Mouse (Mus musculus) MEL (cell line): Measurements from ENCODE around the gene Nos3. TPM values are rescaled to one million over a fixed set of nuclear protein-coding genes. Genes with fewer than 3 reads are reported as not detected.

Source experiments
- DNase-seq: peaks from one replicate; pipeline ENCODE4 v3.0.0; 2011; ENCODE audit warnings: low read depth, low spot score
- H3K27ac ChIP-seq: 2 replicates; pipeline ENCODE4 v1.5.1; 2012; ENCODE audit warnings: low read depth, mild to moderate bottlenecking, control low read depth, low read length, moderate library complexity; ENCODE audit not compliant: control insufficient read depth
- H3K27me3 ChIP-seq, 2 experiments: fragments of 150-350 bp in 1 of 2; sonication (generic) in 1 of 2; 2 replicates each; pipeline ENCODE4 v1.6.1; 2012; ENCODE audit warnings: low read length in 2 of 2, mild to moderate bottlenecking in 2 of 2, improper control_type of control experiment in 1 of 2, moderate library complexity in 1 of 2; ENCODE audit not compliant: insufficient read depth in 2 of 2, control insufficient read depth in 1 of 2
- H3K36me3 ChIP-seq, 2 experiments: 2 replicates each; pipeline ENCODE4 v1.6.1; 2012 to 2014; ENCODE audit warnings: low read length in 2 of 2, improper control_type of control experiment in 1 of 2, inconsistent platforms in 1 of 2, mild to moderate bottlenecking in 1 of 2; ENCODE audit not compliant: insufficient read depth in 2 of 2, control insufficient read depth in 1 of 2
- H3K4me1 ChIP-seq, 2 experiments: fragments of 150-350 bp in 1 of 2; sonication (generic) in 1 of 2; 2 replicates each; pipeline ENCODE4 v1.6.1; 2012; ENCODE audit warnings: low read length in 2 of 2, improper control_type of control experiment in 1 of 2, mild to moderate bottlenecking in 1 of 2; ENCODE audit not compliant: insufficient read depth in 2 of 2, control insufficient read depth in 1 of 2
- H3K4me3 ChIP-seq, 2 experiments: fragments of 150-350 bp in 1 of 2; sonication (generic) in 1 of 2; 2 replicates each; pipeline ENCODE4 v1.5.1; 2012; ENCODE audit warnings: low read depth in 2 of 2, low read length in 2 of 2, mild to moderate bottlenecking in 2 of 2, moderate library complexity in 2 of 2, control low read depth in 1 of 2, improper control_type of control experiment in 1 of 2; ENCODE audit not compliant: control insufficient read depth in 1 of 2, insufficient read depth in 1 of 2
- H3K79me2 ChIP-seq: 2 replicates; pipeline ENCODE4 v1.6.1; 2012; ENCODE audit warnings: mild to moderate bottlenecking, low read length, moderate library complexity; ENCODE audit not compliant: control insufficient read depth, poor library complexity, insufficient read depth
- H3K9ac ChIP-seq: 2 replicates; pipeline ENCODE4 v1.6.1; 2012; ENCODE audit warnings: low read depth, mild to moderate bottlenecking, control low read depth, low read length, moderate library complexity; ENCODE audit not compliant: control insufficient read depth, poor library complexity, severe bottlenecking
- H3K9me3 ChIP-seq: fragments of 150-350 bp; sonication (generic); replicated peaks from 2 replicates; pipeline ENCODE4 v1.6.1; 2012; ENCODE audit warnings: mild to moderate bottlenecking, low read length, improper control_type of control experiment, moderate library complexity; ENCODE audit not compliant: insufficient read depth
- BHLHE40 ChIP-seq: IDR thresholded peaks from 2 replicates; pipeline ENCODE4 v1.6.1; 2012; ENCODE audit warnings: low read depth, mild to moderate bottlenecking, inconsistent platforms, low read length, improper control_type of control experiment, borderline replicate concordance
- CHD2 ChIP-seq: IDR thresholded peaks from 2 replicates; pipeline ENCODE4 v1.6.1; 2011; ENCODE audit warnings: low read length, improper control_type of control experiment
- CTCF ChIP-seq, 3 experiments: IDR thresholded peaks in 2 of 3; conservative IDR thresholded peaks in 1 of 3; 2 replicates each; pipeline ENCODE4 v1.5.1; 2011 to 2012; ENCODE audit warnings: low read length in 3 of 3, low read depth in 2 of 3, mild to moderate bottlenecking in 2 of 3, improper control_type of control experiment in 1 of 3, inconsistent platforms in 1 of 3, mixed read lengths in 1 of 3, moderate library complexity in 1 of 3; ENCODE audit not compliant: control insufficient read depth in 1 of 3, insufficient read depth in 1 of 3, poor library complexity in 1 of 3, severe bottlenecking in 1 of 3
- EP300 ChIP-seq, 2 experiments: IDR thresholded peaks; 2 replicates each; pipeline ENCODE4 v1.6.1; 2011; ENCODE audit warnings: improper control_type of control experiment in 2 of 2, low read length in 2 of 2, low read depth in 1 of 2, mild to moderate bottlenecking in 1 of 2
- ETS1 ChIP-seq: IDR thresholded peaks from 2 replicates; pipeline ENCODE4 v1.6.1; 2012; ENCODE audit warnings: low read depth, mild to moderate bottlenecking, inconsistent platforms, low read length, improper control_type of control experiment, moderate library complexity
- GATA1 ChIP-seq: IDR thresholded peaks from 2 replicates; pipeline ENCODE4 v1.6.1; 2011; ENCODE audit warnings: low read depth, low read length, improper control_type of control experiment
- HCFC1 ChIP-seq: IDR thresholded peaks from 2 replicates; pipeline ENCODE4 v1.6.1; 2012; ENCODE audit warnings: low read depth, mild to moderate bottlenecking, inconsistent platforms, low read length, improper control_type of control experiment, moderate library complexity
- KAT2A ChIP-seq: conservative IDR thresholded peaks from 2 replicates; pipeline ENCODE4 v1.6.1; 2012; ENCODE audit warnings: low read depth, low read length, improper control_type of control experiment, inconsistent platforms
- MAFK ChIP-seq: IDR thresholded peaks from 2 replicates; pipeline ENCODE4 v1.6.1; 2011; ENCODE audit warnings: low read depth, mild to moderate bottlenecking, low read length, improper control_type of control experiment, borderline replicate concordance
- MAZ ChIP-seq: IDR thresholded peaks from 2 replicates; pipeline ENCODE4 v1.6.1; 2012; ENCODE audit warnings: low read depth, mild to moderate bottlenecking, inconsistent platforms, low read length, improper control_type of control experiment
- MEF2A ChIP-seq: IDR thresholded peaks from 2 replicates; pipeline ENCODE4 v1.6.1; 2014; ENCODE audit warnings: low read depth, mild to moderate bottlenecking, inconsistent platforms, low read length, improper control_type of control experiment; ENCODE audit not compliant: poor library complexity, insufficient replicate concordance, severe bottlenecking; ENCODE audit errors: extremely low read depth
- MXI1 ChIP-seq: IDR thresholded peaks from 2 replicates; pipeline ENCODE4 v1.6.1; 2011; ENCODE audit warnings: mild to moderate bottlenecking, low read depth, low read length, improper control_type of control experiment
- MYC ChIP-seq: IDR thresholded peaks from 2 replicates; pipeline ENCODE4 v1.6.1; 2011; ENCODE audit warnings: low read depth, mild to moderate bottlenecking, low read length, improper control_type of control experiment, moderate library complexity
- NELFE ChIP-seq: IDR thresholded peaks from 2 replicates; pipeline ENCODE4 v1.6.1; 2011; ENCODE audit warnings: low read depth, low read length, improper control_type of control experiment
- POLR2A ChIP-seq, 2 experiments: IDR thresholded peaks; 2 replicates each; pipeline ENCODE4 v1.6.1; 2011 to 2012; ENCODE audit warnings: low read length in 2 of 2, mild to moderate bottlenecking in 2 of 2, control low read depth in 1 of 2, improper control_type of control experiment in 1 of 2, low read depth in 1 of 2, moderate library complexity in 1 of 2; ENCODE audit not compliant: control insufficient read depth in 1 of 2, insufficient read depth in 1 of 2, poor library complexity in 1 of 2
- POLR2AphosphoS2 ChIP-seq: IDR thresholded peaks from 2 replicates; pipeline ENCODE4 v1.6.1; 2011; ENCODE audit warnings: low read length, improper control_type of control experiment
- POLR2AphosphoS5 ChIP-seq: IDR thresholded peaks from 2 replicates; pipeline ENCODE4 v1.6.1; 2012; ENCODE audit warnings: low read depth, borderline replicate concordance, mild to moderate bottlenecking, inconsistent platforms, low read length, moderate library complexity, mixed read lengths
- RAD21 ChIP-seq: IDR thresholded peaks from 2 replicates; pipeline ENCODE4 v1.6.1; 2011; ENCODE audit warnings: mild to moderate bottlenecking, low read depth, low read length, improper control_type of control experiment
- RCOR1 ChIP-seq: IDR thresholded peaks from 2 replicates; pipeline ENCODE4 v1.6.1; 2012; ENCODE audit warnings: low read depth, mild to moderate bottlenecking, inconsistent platforms, low read length, improper control_type of control experiment
- SIN3A ChIP-seq: IDR thresholded peaks from 2 replicates; pipeline ENCODE4 v1.6.1; 2012; ENCODE audit warnings: low read length, improper control_type of control experiment, inconsistent platforms
- SMC3 ChIP-seq: IDR thresholded peaks from 2 replicates; pipeline ENCODE4 v1.6.1; 2011; ENCODE audit warnings: low read depth, low read length, improper control_type of control experiment
- TAL1 ChIP-seq: IDR thresholded peaks from 2 replicates; pipeline ENCODE4 v1.6.1; 2012; ENCODE audit warnings: mild to moderate bottlenecking, inconsistent platforms, low read length, moderate library complexity, mixed read lengths
- TBP ChIP-seq: IDR thresholded peaks from 2 replicates; pipeline ENCODE4 v1.8.0; 2011; ENCODE audit warnings: low read depth, low read length, improper control_type of control experiment
- UBTF ChIP-seq: IDR thresholded peaks from 2 replicates; pipeline ENCODE4 v1.6.1; 2012; ENCODE audit warnings: low read depth, mild to moderate bottlenecking, inconsistent platforms, low read length, improper control_type of control experiment, moderate library complexity, borderline replicate concordance; ENCODE audit not compliant: insufficient read depth
- USF1 ChIP-seq: IDR thresholded peaks from 2 replicates; pipeline ENCODE4 v1.6.1; 2014; ENCODE audit warnings: low read depth, mild to moderate bottlenecking, inconsistent platforms, low read length, improper control_type of control experiment, moderate library complexity
- ZC3H11A ChIP-seq: IDR thresholded peaks from 2 replicates; pipeline ENCODE4 v1.6.1; 2012; ENCODE audit warnings: low read depth, mild to moderate bottlenecking, inconsistent platforms, low read length, improper control_type of control experiment
- polyA plus RNA-seq, 2 experiments: library from polyadenylated mRNA; stranded (reverse) in 1 of 2; unstranded in 1 of 2; fragments of >175 nt in 1 of 2; fragments of >200 nt in 1 of 2; gene quantifications; 2 replicates each; pipeline versions ENCODE4 v1.2.1 to v1.2.4; 2012; ENCODE audit warnings: low replicate concordance in 2 of 2, low read depth in 1 of 2; ENCODE audit not compliant: insufficient read length in 2 of 2, insufficient read depth in 1 of 2, missing spikeins in 1 of 2
- total RNA-seq: library from RNA; depleted of rRNA; stranded (reverse); fragments of 300-350 nt; gene quantifications from 2 replicates; pipeline ENCODE4 v1.2.3, GENCODE M21; 2012

The Nos3 gene
- total and polyA plus RNA-seq, 3 experiments = 3.9 to 6.2 TPM; not detected in 1

DNA sequence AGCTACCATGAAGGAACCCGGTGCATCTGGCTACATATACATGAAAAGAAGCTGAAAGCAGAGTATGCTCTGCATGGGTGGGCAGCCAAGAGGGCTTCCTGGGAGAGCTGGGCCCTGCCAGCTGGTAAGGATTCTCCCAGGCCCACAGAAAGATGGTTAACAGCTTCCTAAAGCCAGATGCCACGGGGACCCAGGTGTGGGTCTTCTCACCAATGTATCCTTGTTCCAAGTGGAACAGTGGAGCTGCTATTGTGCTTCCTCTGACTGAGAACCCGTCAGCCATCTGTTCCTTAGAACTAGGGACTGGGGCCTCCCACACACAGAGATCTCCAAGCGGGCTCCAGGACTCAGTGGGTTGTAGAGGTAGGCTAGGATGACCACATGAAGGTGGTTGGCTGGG is 7.8 kb upstream of the Nos3 start:
- Histone ChIP-seq H3K4me1 (peaks cover 0 to 5% of the 10 kb centered on the region in 2 experiments; a peak in 2 of 4 replicates), H3K9ac (no peak overlapping the region), H3K4me3 (no peak overlapping the region), H3K27me3 (peaks cover 0 to 2% of the 10 kb centered on the region in 2 experiments; a peak in 3 of 4 replicates), H3K9me3 (no peaks in the 10 kb centered on the region), H3K79me2 (no peaks in the 10 kb centered on the region), H3K27ac (no peak overlapping the region)
- no peak for TF ChIP-seq HCFC1
- no peak for TF ChIP-seq EP300 (IDR thresholded peaks at IDR 0.05; ENCODE audit: low read depth in 1 of 2, low read length in 2 of 2)
- no peak for TF ChIP-seq MXI1
- no peak for TF ChIP-seq USF1
- no peak for TF ChIP-seq MYC
- no peak for TF ChIP-seq MEF2A
- no peak for TF ChIP-seq BHLHE40
- no peak for TF ChIP-seq RAD21
- TF ChIP-seq UBTF = no peak
- TF ChIP-seq NELFE = no peak
- TF ChIP-seq TBP = no peak
- TF ChIP-seq MAFK = no peak
- TF ChIP-seq MAZ = no peak
- no peak for TF ChIP-seq POLR2A (IDR thresholded peaks at IDR 0.05; ENCODE audit: control insufficient read depth in 1 of 2, insufficient read depth in 1 of 2, low read depth in 1 of 2, low read length in 2 of 2, poor library complexity in 1 of 2)
- TF ChIP-seq, all 39 proteins: peak for 0
- H3K36me3 ChIP-seq = no peaks in the 10 kb centered on the region
- no peak for DNase-seq

GRCm38 (mm10) chr5:24357461-24357860 is 7.1 kb upstream of the Nos3 start:
- H3K27me3 ChIP-seq = peaks cover 0 to 2% of the 10 kb centered on the region in 2 experiments; a peak in 3 of 4 replicates
- H3K36me3 ChIP-seq = no peaks in the 10 kb centered on the region
- H3K4me1 ChIP-seq = peaks cover 0 to 5% of the 10 kb centered on the region in 2 experiments; a peak in 2 of 4 replicates
- DNase-seq = peak; percentile 90
- no peak overlapping the region for H3K4me3 ChIP-seq
- H3K9ac ChIP-seq = no peak overlapping the region
- no peak for TF ChIP-seq RCOR1
- peak; percentile 84 for TF ChIP-seq MXI1
- no peak for TF ChIP-seq MEF2A
- TF ChIP-seq KAT2A = no peak
- TF ChIP-seq GATA1 = no peak
- TF ChIP-seq POLR2AphosphoS2 = no peak
- TF ChIP-seq TAL1 = no peak
- TF ChIP-seq SMC3 = peak; percentile 70
- peak; percentile 92 for TF ChIP-seq SIN3A
- TF ChIP-seq UBTF = no peak
- peak; percentile 43 for TF ChIP-seq ZC3H11A
- TF ChIP-seq MAFK = no peak
- peak; percentile 28 to 58 (median 46) for TF ChIP-seq CTCF (IDR thresholded peaks at IDR 0.05 in 2 of 3, conservative IDR thresholded peaks at IDR 0.05 in 1 of 3; ENCODE audit: control insufficient read depth in 1 of 3, insufficient read depth in 1 of 3, low read depth in 2 of 3, low read length in 3 of 3, poor library complexity in 1 of 3, severe bottlenecking in 1 of 3)
- TF ChIP-seq HCFC1 = no peak
- no peak for TF ChIP-seq CHD2
- peak; percentile 41 for TF ChIP-seq RAD21
- no peak for TF ChIP-seq ETS1
- no peak for TF ChIP-seq EP300 (IDR thresholded peaks at IDR 0.05; ENCODE audit: low read depth in 1 of 2, low read length in 2 of 2)
- no peak for TF ChIP-seq POLR2AphosphoS5
- no peaks in the 10 kb centered on the region for H3K9me3 ChIP-seq
- no peaks in the 10 kb centered on the region for H3K79me2 ChIP-seq
- H3K27ac ChIP-seq = no peak overlapping the region
